Mouse (Mus musculus) kidney, postnatal 0 days (tissue): ENCODE data around the gene Ncf4. TPM values are rescaled to one million over a fixed set of nuclear protein-coding genes. Genes with fewer than 3 reads are reported as not detected.

ENCODE experiments used
- ATAC-seq: fragments of 200-750 bp; cut with Nextera tagmentation; replicated peaks from 2 replicates; pipeline ENCODE4 v1.8.0; 2017; ENCODE audit warnings: low read depth, moderate number of reproducible peaks, moderate TSS enrichment, moderate library complexity; ENCODE audit not compliant: low FRiP score
- DNase-seq: peaks from one replicate; pipeline ENCODE4 v3.0.0-alpha.2; 2016; ENCODE audit warnings: low spot score
- H3K27ac ChIP-seq: fragments of 300-500 bp; sonication (generic); 2 replicates; pipeline ENCODE4 v1.5.1; 2014; ENCODE audit warnings: mild to moderate bottlenecking
- H3K27me3 ChIP-seq: fragments of 300-500 bp; sonication (generic); 2 replicates; pipeline ENCODE4 v1.6.1; 2014; ENCODE audit warnings: low read length, mixed read lengths; ENCODE audit not compliant: insufficient read depth
- H3K36me3 ChIP-seq: fragments of 300-500 bp; sonication (generic); 2 replicates; pipeline ENCODE4 v1.6.1; 2014; ENCODE audit warnings: low read length, mixed read lengths; ENCODE audit not compliant: insufficient read depth
- H3K4me1 ChIP-seq: fragments of 300-500 bp; sonication (generic); replicated peaks from 2 replicates; pipeline ENCODE4 v1.6.1; 2014; ENCODE audit warnings: antibody characterized with exemption, low read length, mixed read lengths; ENCODE audit not compliant: insufficient read depth
- H3K4me2 ChIP-seq: fragments of 300-500 bp; sonication (generic); 2 replicates; pipeline ENCODE4 v1.6.1; 2014; ENCODE audit warnings: mild to moderate bottlenecking, low read length, moderate library complexity, mixed read lengths
- H3K4me3 ChIP-seq: fragments of 300-500 bp; sonication (generic); replicated peaks from 2 replicates; pipeline ENCODE4 v1.5.1; 2014; ENCODE audit warnings: low read depth, low read length
- H3K9ac ChIP-seq: fragments of 300-500 bp; sonication (generic); 2 replicates; pipeline ENCODE4 v1.6.1; 2014; ENCODE audit warnings: low read depth, low read length
- H3K9me3 ChIP-seq: fragments of 300-500 bp; sonication (generic); replicated peaks from 2 replicates; pipeline ENCODE4 v1.6.1; 2016; ENCODE audit warnings: low read length, inconsistent platforms, mixed read lengths
- CTCF ChIP-seq: IDR thresholded peaks from 2 replicates; pipeline ENCODE4 v1.5.1; 2016; ENCODE audit warnings: antibody characterized with exemption, low read depth, mild to moderate bottlenecking, moderate library complexity
- WGBS: fragments of 180-500 bp; shearing (Covaris S2); extraction: QIAGEN DNeasy Blood & Tissue Kit; methylation state at CpG from one replicate; pipeline ENCODE4 v1.1.7; 2014; 5-methylcytosine and 5-hydroxymethylcytosine counted together
- microRNA-seq: library from miRNA; unstranded; fragments of <30 nt; microRNA quantifications from one replicate; pipeline ENCODE4, GENCODE M21; 2016
- polyA plus RNA-seq: library from polyadenylated mRNA; unstranded; fragments of >200 nt; fragmentation: Nextera tagmentation; extraction: Ambion mirVana; gene quantifications from 2 replicates; pipeline ENCODE4 v1.2.1, GENCODE M21; 2015

Ncf4 gene
- polyA plus RNA-seq, 1 experiment from 2014 or later, result 3.9 TPM

DNA sequence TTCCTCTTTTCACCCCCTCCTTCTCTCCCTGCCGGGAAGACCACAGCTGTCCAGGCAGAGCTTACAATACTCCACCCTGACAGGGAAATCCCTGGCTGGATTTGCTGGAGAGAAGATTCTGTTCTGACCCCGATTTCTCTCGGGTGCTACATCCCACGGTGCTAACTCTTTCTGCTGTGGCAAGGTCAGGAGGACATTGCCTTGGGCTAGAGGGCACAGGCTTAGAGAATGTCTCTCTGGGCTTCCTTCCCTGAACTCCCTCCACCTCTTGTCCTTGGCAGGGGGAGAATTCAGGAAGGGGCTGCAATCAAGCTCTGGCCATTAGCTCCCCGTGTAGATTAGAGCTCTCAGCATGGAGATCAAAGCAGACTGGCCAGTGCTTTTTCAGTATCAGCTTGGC is 65.3 kb downstream of the Ncf4 start:
- no peak overlapping the region for H3K4me3 ChIP-seq
- H3K9ac ChIP-seq, result no peak overlapping the region
- DNase-seq (no peak), ATAC-seq (no peak)
- no peak overlapping the region for H3K4me2 ChIP-seq
- no peak for TF ChIP-seq CTCF
- 16% methylated on average over 5 of the region's 5 CpGs for WGBS
- H3K27me3 ChIP-seq, result no peaks in the 10 kb centered on the region
- H3K4me1 ChIP-seq, result no peaks in the 10 kb centered on the region
- no peaks in the 10 kb centered on the region for H3K36me3 ChIP-seq
- no peaks in the 10 kb centered on the region for H3K9me3 ChIP-seq
- no peak overlapping the region for H3K27ac ChIP-seq

DNA sequence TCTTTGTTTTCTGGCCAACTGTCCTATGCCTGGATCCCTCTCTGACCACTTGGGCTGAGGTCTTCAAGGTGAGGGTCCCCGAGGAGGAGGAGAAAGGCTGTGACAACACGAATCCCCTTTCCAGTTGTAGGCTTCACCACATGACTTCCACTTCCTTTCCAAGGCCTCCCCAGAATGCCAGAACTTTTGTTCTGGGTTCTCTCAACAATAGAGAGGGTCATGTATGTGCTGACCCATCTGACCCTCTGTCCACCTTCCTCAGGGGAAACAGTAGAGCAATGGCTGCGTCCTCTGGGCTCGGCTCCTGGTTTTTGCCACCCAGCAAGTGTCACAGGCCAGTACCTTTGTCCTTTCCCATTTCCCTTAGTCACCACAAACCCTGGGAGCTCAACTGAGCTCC is 66.4 kb downstream of the Ncf4 start:
- ATAC-seq (no peak), DNase-seq (no peak)
- H3K27me3 ChIP-seq, result no peaks in the 10 kb centered on the region
- no peak for TF ChIP-seq CTCF
- H3K27ac ChIP-seq, result no peak overlapping the region
- H3K4me1 ChIP-seq, result no peaks in the 10 kb centered on the region
- no peaks in the 10 kb centered on the region for H3K9me3 ChIP-seq
- H3K4me3 ChIP-seq, result no peak overlapping the region
- no peak overlapping the region for H3K4me2 ChIP-seq
- 69% methylated on average over 4 of the region's 4 CpGs for WGBS
- H3K9ac ChIP-seq, result no peak overlapping the region
- no peaks in the 10 kb centered on the region for H3K36me3 ChIP-seq

Small RNA genes lying within 50 kb of the gene (microRNA-seq; reads per million reads assigned to microRNA genes)
- gene Mir7676-1, result not detected

Other genes with a start within 250 kb of the Ncf4 start
- gene Cacng2, start 124.8 kb upstream of the Ncf4 start, polyA plus RNA-seq, result not detected in 2 replicates
- gene Ift27, start 70.7 kb upstream of the Ncf4 start, polyA plus RNA-seq, result 74.7 and 82.9 TPM in 2 replicates
- 0.24 and 0.43 TPM in 2 replicates for gene Pvalb, start 38.4 kb upstream of the Ncf4 start, polyA plus RNA-seq
- gene Csf2rb2, start 60.9 kb downstream of the Ncf4 start, polyA plus RNA-seq, result 0.20 and 0.39 TPM in 2 replicates
- 1.1 and 1.8 TPM in 2 replicates for gene Csf2rb, start 81.0 kb downstream of the Ncf4 start, polyA plus RNA-seq
- gene Tex33, start 151.1 kb downstream of the Ncf4 start, polyA plus RNA-seq, result not detected in 2 replicates
- gene Tst, start 161.1 kb downstream of the Ncf4 start, polyA plus RNA-seq, result 128 and 131 TPM in 2 replicates
- 3.0 and 4.6 TPM in 2 replicates for gene Mpst, start 161.6 kb downstream of the Ncf4 start, polyA plus RNA-seq
- 44.8 and 47.8 TPM in 2 replicates for gene Kctd17, start 183.8 kb downstream of the Ncf4 start, polyA plus RNA-seq
- gene Tmprss6, start 223.8 kb downstream of the Ncf4 start, polyA plus RNA-seq, result 0.10 and 0.24 TPM in 2 replicates